Mouse (Mus musculus) small intestine, adult 2 months (tissue): Measurements from ENCODE around the gene Tbc1d8.

Experiments
- CTCF ChIP-seq: fragments of 200-500 bp; IDR thresholded peaks from 2 replicates; pipeline ENCODE4 v1.5.1; 2012; ENCODE audit warnings: low read depth, mild to moderate bottlenecking, control low read depth, inconsistent platforms, low read length, moderate library complexity, mixed read lengths; ENCODE audit not compliant: insufficient replicate concordance, insufficient read length; ENCODE audit errors: extremely low read depth
- POLR2A ChIP-seq: fragments of 200-500 bp; IDR thresholded peaks from 2 replicates; pipeline ENCODE4 v1.6.1; 2012; ENCODE audit warnings: low read depth, mild to moderate bottlenecking, control low read depth, inconsistent platforms, low read length, moderate library complexity

GRCm38 (mm10) chr1:39471298-39471902 is 7.2 kb downstream of the Tbc1d8 start:
- no peak for TF ChIP-seq CTCF
- TF ChIP-seq POLR2A, result no peak
